Mouse (Mus musculus) skeletal muscle tissue, adult 2 months (tissue): ENCODE measurements around the gene Dhodh.

ENCODE experiments used
- DNase-seq: peaks from one replicate; pipeline ENCODE4 v3.0.0-alpha.2; 2012; ENCODE audit warnings: low read depth, low spot score

Dhodh gene

GRCm38 (mm10) chr8:109585652-109586051 lies 22.8 kb downstream of the Dhodh start:
- no peak for DNase-seq

GRCm38 (mm10) chr8:109584830-109585229 lies 23.6 kb downstream of the Dhodh start:
- no peak for DNase-seq

GRCm38 (mm10) chr8:109584293-109584692 lies 24.2 kb downstream of the Dhodh start:
- no peak for DNase-seq

DNA sequence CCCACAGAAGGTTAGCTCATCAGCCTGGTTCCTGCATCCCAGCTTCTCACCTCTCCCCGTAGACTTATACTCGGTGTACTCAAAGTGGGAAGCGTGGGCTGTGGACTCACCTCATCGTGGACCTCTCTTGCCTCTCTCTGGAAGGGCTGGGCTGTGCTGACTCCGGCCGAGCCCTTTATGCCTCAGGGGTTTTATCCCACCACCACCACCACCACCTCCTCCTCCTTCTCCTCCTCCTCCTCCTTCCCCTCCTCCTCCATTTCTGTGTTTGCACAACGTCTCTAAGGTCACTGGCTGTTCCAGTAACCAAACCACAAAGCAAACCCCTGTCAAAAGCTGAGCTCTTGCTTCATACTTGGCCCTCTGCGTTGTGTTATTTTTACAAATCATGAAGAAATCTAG lies 29.6 kb downstream of the Dhodh start, which contains the start of gene Hp:
Hp (minus strand) TSS at position 273 of the 402 bp plus-strand sequence.
- no peak for DNase-seq

GRCm38 (mm10) chr8:109576311-109576710 lies 32.2 kb downstream of the Dhodh start:
- no peak for DNase-seq

DNA sequence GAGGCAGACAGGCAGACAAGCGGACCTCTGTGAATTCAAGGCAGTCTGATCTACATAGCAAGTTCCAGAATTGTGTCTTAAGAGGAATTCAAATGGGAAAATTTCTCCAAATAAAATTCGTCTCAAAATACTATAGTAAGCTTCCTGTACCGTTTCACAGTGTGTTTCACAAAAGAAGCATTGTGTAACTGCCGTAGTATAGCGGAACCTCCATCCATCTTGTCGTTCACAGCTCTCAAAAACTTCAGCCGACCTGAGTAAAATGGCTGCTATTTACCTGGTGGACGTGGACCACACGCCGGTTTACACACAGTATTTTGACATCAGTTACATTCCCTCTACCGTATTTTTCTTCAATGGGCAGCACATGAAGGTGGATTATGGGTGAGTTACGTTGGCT lies 37.3 kb downstream of the Dhodh start:
- DNase-seq = no peak

DNA sequence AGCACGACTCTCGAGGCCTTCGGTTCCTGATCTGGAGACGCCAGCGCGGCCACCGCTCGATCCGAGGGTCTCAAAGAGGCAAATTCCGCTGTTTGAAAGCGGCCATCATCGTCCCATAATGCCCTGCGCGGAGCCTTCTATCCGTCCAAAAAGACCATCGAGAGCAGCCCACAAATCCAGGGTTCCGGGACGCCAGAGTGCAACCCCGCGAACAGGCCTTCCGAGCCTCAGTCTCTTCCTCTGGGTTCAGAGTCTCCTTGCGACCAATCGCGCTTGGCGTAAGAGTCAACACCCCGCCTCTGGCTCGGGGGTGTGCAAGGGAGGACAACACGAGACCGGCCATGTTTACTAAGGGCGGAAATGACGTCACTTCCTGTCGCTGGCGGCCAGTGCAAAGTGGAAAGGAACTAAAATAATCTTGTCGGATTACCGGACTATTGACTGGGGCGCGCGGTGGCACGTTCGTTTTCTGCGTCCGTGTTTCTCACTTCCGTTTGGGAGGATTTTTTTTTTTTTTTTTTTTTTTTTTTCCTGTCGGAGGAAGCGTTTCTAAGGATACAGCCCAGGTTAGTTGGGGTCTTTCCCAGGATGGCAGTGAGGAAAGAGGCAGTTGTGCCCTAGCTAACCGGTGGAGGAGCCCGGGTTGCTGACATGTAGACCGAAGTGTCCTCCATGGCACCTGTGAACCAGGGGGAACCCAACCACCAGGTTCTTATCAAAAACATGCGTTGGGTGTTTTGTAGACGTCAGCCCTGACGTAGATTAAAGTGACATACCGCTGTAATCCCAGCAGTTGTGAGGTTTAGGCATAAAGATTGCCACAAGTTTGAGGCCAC lies 42.8 kb downstream of the Dhodh start, which contains the start of the genes Dhx38 and Txnl4b:
Dhx38 (minus strand) TSS at position 364 of the 836 bp plus-strand sequence.
Txnl4b (plus strand) TSS at position 395 of the 836 bp plus-strand sequence.
- DNase-seq = peak; percentile 99

GRCm38 (mm10) chr8:109564766-109565165 lies 43.7 kb downstream of the Dhodh start:
- no peak for DNase-seq

DNA sequence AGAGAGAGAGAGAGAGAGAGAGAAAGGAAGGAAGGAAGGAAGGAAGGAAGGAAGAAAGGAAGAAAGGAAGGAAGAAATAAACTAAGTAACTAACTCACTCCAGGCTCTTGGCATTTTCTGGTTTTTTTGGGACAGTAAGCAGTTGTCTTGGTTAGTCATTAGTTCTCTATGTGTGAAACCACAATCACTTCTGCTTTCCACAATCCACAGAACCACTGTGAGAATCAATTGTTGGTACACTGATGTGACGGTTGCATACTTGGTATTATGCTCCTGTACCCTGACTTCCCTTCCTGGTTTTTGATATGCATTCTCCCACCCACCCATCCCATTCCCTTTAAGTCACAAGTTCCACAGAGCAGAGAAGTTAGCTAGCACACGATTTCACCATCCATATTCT lies 44.6 kb downstream of the Dhodh start:
- DNase-seq = no peak

DNA sequence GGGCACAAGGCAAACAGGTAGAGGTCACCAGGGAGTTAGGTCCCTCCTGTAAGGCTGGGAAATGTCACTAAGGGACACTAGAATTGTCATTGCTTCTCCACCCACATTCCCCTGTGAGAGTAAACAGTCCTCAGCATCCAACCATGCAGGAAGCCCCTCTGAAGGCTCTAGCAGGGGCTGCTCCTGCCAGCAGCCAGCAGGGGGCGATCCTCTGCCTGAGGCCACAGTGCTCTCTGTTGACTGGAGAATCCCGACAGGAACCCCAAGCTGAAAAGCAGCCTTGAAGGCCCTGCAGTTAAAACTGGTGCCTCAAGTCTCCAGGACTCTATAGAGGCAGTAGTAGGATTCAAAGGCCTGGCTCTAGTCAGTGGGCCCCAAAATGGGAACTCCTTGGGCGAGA lies 56.8 kb downstream of the Dhodh start:
- no peak for DNase-seq

- no peak for DNase-seq
These were observed 64.4 kb downstream of the Dhodh start for GRCm38 (mm10) chr8:109544049-109544448.

- no peak for DNase-seq
These were observed 65.5 kb downstream of the Dhodh start for GRCm38 (mm10) chr8:109542748-109543519.

DNA sequence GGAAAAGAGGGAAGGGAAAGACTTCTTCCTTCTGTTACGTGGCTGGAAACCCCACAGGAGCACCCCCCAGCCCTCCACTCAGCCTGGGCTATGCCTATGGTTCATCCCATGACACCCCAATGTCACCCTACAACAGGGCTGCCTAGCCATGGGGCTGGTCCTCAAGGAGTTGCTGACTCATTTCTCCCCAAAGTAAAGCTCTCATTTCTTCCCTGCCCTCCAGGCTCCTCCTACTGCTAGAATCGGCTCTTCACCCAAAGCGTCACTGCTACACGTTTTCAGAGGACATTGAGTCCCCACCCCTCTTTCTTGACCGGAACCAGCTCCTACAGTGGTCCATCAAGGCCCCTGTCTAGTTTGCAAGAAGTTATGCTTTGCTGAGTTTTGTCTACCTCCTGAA lies 66.3 kb downstream of the Dhodh start:
- DNase-seq = no peak
